In the genomic region with DNA sequence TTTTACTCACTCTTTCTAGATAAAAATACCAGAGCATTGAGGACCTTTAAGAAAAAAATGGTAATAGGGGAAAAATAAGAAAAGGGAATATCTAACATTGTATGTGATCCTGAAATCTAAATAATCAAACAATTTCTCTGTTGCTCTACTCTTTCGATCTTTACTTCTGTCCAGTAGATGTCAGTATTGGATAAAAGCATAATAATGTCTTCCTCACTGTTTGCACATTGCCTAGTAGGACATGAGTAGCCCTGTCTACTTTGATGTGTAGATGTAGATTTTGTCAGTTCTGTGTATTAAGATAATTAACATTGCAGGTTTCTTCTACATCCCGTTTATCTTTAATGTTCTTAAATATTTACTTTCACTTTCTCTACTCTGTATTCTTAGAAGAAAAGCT, we compare ENCODE assay signal across 11 mouse cellular contexts.
DNase-seq lines count a peak whose midpoint lies in the region; ATAC-seq and TF ChIP-seq lines count a peak whose summit lies in the region.
"Had no signal": no experiment of that assay in that cellular context is flagged by ENCODE, and none has a peak within 500 bp of the region (broad histone marks: within the 10 kb centered on the region; RNA-seq: fewer than 3 reads in every experiment).

No protein-coding gene starts in this region.

- no peaks in the 10 kb centered on the region for H3K4me1 ChIP-seq in embryonic facial prominence, embryonic 11.5 days (ENCODE audit: control insufficient read depth, insufficient read depth, low read length)
- no peaks in the 10 kb centered on the region for H3K4me1 ChIP-seq in embryonic facial prominence, embryonic 10.5 days
- H3K4me1 ChIP-seq in liver, embryonic 14.5 days (replicated peaks; ENCODE audit: control insufficient read depth in 2 of 2, insufficient read depth in 2 of 2, low read length in 1 of 2) = no peaks in the 10 kb centered on the region
- H3K4me1 ChIP-seq in liver, embryonic 12.5 days = no peaks in the 10 kb centered on the region
- H3K4me1 ChIP-seq in neural tube, embryonic 15.5 days = no peaks in the 10 kb centered on the region
- no peaks in the 10 kb centered on the region for H3K4me1 ChIP-seq in kidney, embryonic 16.5 days (ENCODE audit: insufficient read depth, low read length)
- H3K4me1 ChIP-seq: liver, embryonic 13.5 days had no signal

- no peaks in the 10 kb centered on the region for H3K9me3 ChIP-seq in embryonic facial prominence, embryonic 11.5 days (replicated peaks; ENCODE audit: control insufficient read depth, low read length)
- no peaks in the 10 kb centered on the region for H3K9me3 ChIP-seq in embryonic facial prominence, embryonic 10.5 days
- H3K9me3 ChIP-seq in liver, embryonic 14.5 days (ENCODE audit: control insufficient read depth, low read length) = no peaks in the 10 kb centered on the region
- H3K9me3 ChIP-seq in liver, embryonic 12.5 days (replicated peaks) = no peaks in the 10 kb centered on the region
- H3K9me3 ChIP-seq in neural tube, embryonic 15.5 days (replicated peaks) = no peaks in the 10 kb centered on the region
- H3K9me3 ChIP-seq in kidney, embryonic 16.5 days (ENCODE audit: low read length) = no peaks in the 10 kb centered on the region
- H3K9me3 ChIP-seq: liver, embryonic 13.5 days had no signal

- no peaks in the 10 kb centered on the region for H3K27me3 ChIP-seq in embryonic facial prominence, embryonic 11.5 days (ENCODE audit: control insufficient read depth, insufficient read depth, low read length)
- no peaks in the 10 kb centered on the region for H3K27me3 ChIP-seq in embryonic facial prominence, embryonic 10.5 days (replicated peaks; ENCODE audit: low read depth, poor library complexity, severe bottlenecking)
- no peaks in the 10 kb centered on the region for H3K27me3 ChIP-seq in liver, embryonic 14.5 days (ENCODE audit: control insufficient read depth, insufficient read depth, low read length)
- no peaks in the 10 kb centered on the region for H3K27me3 ChIP-seq in liver, embryonic 12.5 days (replicated peaks)
- H3K27me3 ChIP-seq in neural tube, embryonic 15.5 days (replicated peaks) = no peaks in the 10 kb centered on the region
- H3K27me3 ChIP-seq in kidney, embryonic 16.5 days (ENCODE audit: insufficient read depth, low read length) = no peaks in the 10 kb centered on the region
- H3K27me3 ChIP-seq: liver, embryonic 13.5 days had no signal

- DNase-seq in embryonic facial prominence, embryonic 11.5 days (ENCODE audit: low spot score) = peak; percentile 38
- DNase-seq in embryonic facial prominence, embryonic 10.5 days (ENCODE audit: low spot score) = no peak
- DNase-seq in liver, embryonic 14.5 days (ENCODE audit: low read depth in 3 of 3, low spot score in 3 of 3) = no peak
- peak; percentile 22 for DNase-seq in embryo, embryonic 11 days
- DNase-seq in kidney, postnatal 4 days = no peak
- DNase-seq: heart, adult 18-20 months; layer of hippocampus, postnatal 36 days; liver, embryonic 13.5 days had no signal

- WGBS in embryonic facial prominence, embryonic 11.5 days = 56% methylated on average over 2 of the region's 2 CpGs
- WGBS in embryonic facial prominence, embryonic 10.5 days = 65% methylated on average over 2 of the region's 2 CpGs
- WGBS in liver, embryonic 14.5 days (ENCODE audit: insufficient replicate concordance) = 32% methylated on average over 2 of the region's 2 CpGs
- WGBS in liver, embryonic 12.5 days (ENCODE audit: insufficient replicate concordance) = 55% methylated on average over 2 of the region's 2 CpGs
- WGBS in neural tube, embryonic 15.5 days = 65% methylated on average over 2 of the region's 2 CpGs
- 52% methylated on average over 2 of the region's 2 CpGs for WGBS in kidney, embryonic 16.5 days

- no peak overlapping the region for H3K9ac ChIP-seq in embryonic facial prominence, embryonic 11.5 days (replicated peaks; ENCODE audit: low read length)
- no peak overlapping the region for H3K9ac ChIP-seq in liver, embryonic 14.5 days (replicated peaks)
- no peak overlapping the region for H3K9ac ChIP-seq in liver, embryonic 12.5 days
- H3K9ac ChIP-seq in neural tube, embryonic 15.5 days (replicated peaks) = no peak overlapping the region
- H3K9ac ChIP-seq in kidney, embryonic 16.5 days (replicated peaks; ENCODE audit: low read length) = no peak overlapping the region
- H3K9ac ChIP-seq: liver, embryonic 13.5 days had no signal

- TF ChIP-seq CTCF in liver, embryonic 14.5 days (IDR thresholded peaks at IDR 0.05; ENCODE audit: low read depth) = peak; percentile 6; the same call in 1 of the 2 replicates

- no peaks in the 10 kb centered on the region for H3K36me3 ChIP-seq in embryonic facial prominence, embryonic 11.5 days (replicated peaks; ENCODE audit: control insufficient read depth, insufficient read depth, low read depth, low read length)
- H3K36me3 ChIP-seq in embryonic facial prominence, embryonic 10.5 days (replicated peaks) = no peaks in the 10 kb centered on the region
- no peaks in the 10 kb centered on the region for H3K36me3 ChIP-seq in liver, embryonic 14.5 days (replicated peaks; ENCODE audit: control insufficient read depth, insufficient read depth, low read depth)
- H3K36me3 ChIP-seq in liver, embryonic 12.5 days = no peaks in the 10 kb centered on the region
- H3K36me3 ChIP-seq in neural tube, embryonic 15.5 days = no peaks in the 10 kb centered on the region
- H3K36me3 ChIP-seq in kidney, embryonic 16.5 days (ENCODE audit: insufficient read depth, low read length) = no peaks in the 10 kb centered on the region
- H3K36me3 ChIP-seq: liver, embryonic 13.5 days had no signal

- no peak overlapping the region for H3K4me2 ChIP-seq in embryonic facial prominence, embryonic 11.5 days (ENCODE audit: low read depth, low read length)
- H3K4me2 ChIP-seq in liver, embryonic 14.5 days (ENCODE audit: low read depth) = no peak overlapping the region
- H3K4me2 ChIP-seq in liver, embryonic 12.5 days = no peak overlapping the region
- H3K4me2 ChIP-seq in neural tube, embryonic 15.5 days = no peak overlapping the region
- no peak overlapping the region for H3K4me2 ChIP-seq in kidney, embryonic 16.5 days (replicated peaks; ENCODE audit: low read depth, low read length)
- H3K4me2 ChIP-seq: liver, embryonic 13.5 days had no signal

- ATAC-seq in embryonic facial prominence, embryonic 11.5 days (replicated peaks; ENCODE audit: insufficient number of reproducible peaks, low FRiP score, low TSS enrichment, low read depth) = no peak
- no peak for ATAC-seq in liver, embryonic 14.5 days (ENCODE audit: insufficient read depth)
- no peak for ATAC-seq in liver, embryonic 12.5 days
- ATAC-seq in neural tube, embryonic 15.5 days (ENCODE audit: low FRiP score) = peak; percentile 57; the same call in 1 of the 2 replicates
- ATAC-seq in kidney, embryonic 16.5 days (ENCODE audit: low FRiP score, low TSS enrichment) = no peak

- no peak overlapping the region for H3K27ac ChIP-seq in embryonic facial prominence, embryonic 11.5 days (replicated peaks; ENCODE audit: low read depth, low read length)
- H3K27ac ChIP-seq in embryonic facial prominence, embryonic 10.5 days (replicated peaks) = no peak overlapping the region
- no peak overlapping the region for H3K27ac ChIP-seq in liver, embryonic 14.5 days
- H3K27ac ChIP-seq in liver, embryonic 12.5 days = no peak overlapping the region
- H3K27ac ChIP-seq in neural tube, embryonic 15.5 days (replicated peaks) = no peak overlapping the region
- H3K27ac ChIP-seq in kidney, embryonic 16.5 days (ENCODE audit: low read length) = no peak overlapping the region
- H3K27ac ChIP-seq: liver, embryonic 13.5 days had no signal

- no peak for TF ChIP-seq EP300 in liver, embryonic 14.5 days (IDR thresholded peaks at IDR 0.05; ENCODE audit: low read depth)

- no peak overlapping the region for H3K4me3 ChIP-seq in embryonic facial prominence, embryonic 11.5 days (ENCODE audit: low read depth, low read length)
- no peak overlapping the region for H3K4me3 ChIP-seq in embryonic facial prominence, embryonic 10.5 days
- no peak overlapping the region for H3K4me3 ChIP-seq in liver, embryonic 14.5 days (ENCODE audit: insufficient read depth in 1 of 2, low read depth in 2 of 2, low read length in 2 of 2)
- no peak overlapping the region for H3K4me3 ChIP-seq in liver, embryonic 12.5 days
- no peak overlapping the region for H3K4me3 ChIP-seq in neural tube, embryonic 15.5 days (replicated peaks)
- no peak overlapping the region for H3K4me3 ChIP-seq in kidney, embryonic 16.5 days (ENCODE audit: low read length)
- H3K4me3 ChIP-seq: liver, embryonic 13.5 days had no signal

Comparison
In these comparisons a context has a peak if more than half of its experiments do, and no peak if none do; other contexts are left out.
1. DNase-seq: peak in embryonic facial prominence, embryonic 11.5 days (single experiment) and embryo, embryonic 11 days (single experiment); none in embryonic facial prominence, embryonic 10.5 days (single experiment), liver, embryonic 14.5 days (0 of 3) and kidney, postnatal 4 days (0 of 2).